In genomic region chr10:42672798-42673197, GRCm38 (mm10) we compare ENCODE assay signal across 18 mouse cellular contexts.
"Had no signal": no experiment of that assay in that cellular context is flagged by ENCODE, and none has a peak within 500 bp of the region (broad histone marks: within the 10 kb centered on the region; RNA-seq: fewer than 3 reads in every experiment).

No protein-coding gene starts in this region.

- H3K9me3 ChIP-seq: liver, embryonic 13.5 days; midbrain, embryonic 15.5 days; stomach, embryonic 15.5 days had no signal

- DNase-seq: kidney, adult 18-20 months; kidney, adult 9 months; kidney, postnatal 14 days; layer of hippocampus, postnatal 36 days; liver, embryonic 13.5 days; lung, adult 2 months; lung, postnatal 14 days; lung, postnatal 4 days; retina, postnatal 1 day; right cerebral cortex, postnatal 25 days; spleen, adult 18-20 months had no signal

- H3K9ac ChIP-seq: liver, embryonic 13.5 days; midbrain, embryonic 12.5 days; midbrain, embryonic 15.5 days; neural tube, embryonic 13.5 days; stomach, embryonic 15.5 days had no signal

- H3K4me2 ChIP-seq: liver, embryonic 13.5 days; midbrain, embryonic 12.5 days; midbrain, embryonic 15.5 days; neural tube, embryonic 13.5 days; stomach, embryonic 15.5 days had no signal

- H3K4me1 ChIP-seq: liver, embryonic 13.5 days; midbrain, embryonic 12.5 days; midbrain, embryonic 15.5 days; neural tube, embryonic 13.5 days; stomach, embryonic 15.5 days had no signal

- ATAC-seq: hindbrain, postnatal 0 days; inflammation-experienced regulatory T-cells, adult 6 months; midbrain, embryonic 15.5 days had no signal

- H3K27ac ChIP-seq: hindbrain, postnatal 0 days; liver, embryonic 13.5 days; midbrain, embryonic 12.5 days; midbrain, embryonic 15.5 days; neural tube, embryonic 13.5 days; stomach, embryonic 15.5 days had no signal

- H3K27me3 ChIP-seq: liver, embryonic 13.5 days; midbrain, embryonic 12.5 days; midbrain, embryonic 15.5 days; neural tube, embryonic 13.5 days; stomach, embryonic 15.5 days had no signal

- H3K4me3 ChIP-seq: liver, embryonic 13.5 days; midbrain, embryonic 12.5 days; midbrain, embryonic 15.5 days; myocyte; neural tube, embryonic 13.5 days; stomach, embryonic 15.5 days had no signal

- H3K36me3 ChIP-seq: liver, embryonic 13.5 days; midbrain, embryonic 12.5 days; midbrain, embryonic 15.5 days; neural tube, embryonic 13.5 days; stomach, embryonic 15.5 days had no signal
